23 mouse cellular contexts compared by ENCODE assay signal in genomic region chr1:40292231-40292630, GRCm38 (mm10). TPM values are rescaled to one million over a fixed set of nuclear protein-coding genes. Genes with fewer than 3 reads are reported as not detected.
DNase-seq lines count a peak whose midpoint lies in the region; ATAC-seq and TF ChIP-seq lines count a peak whose summit lies in the region.
"Had no signal": no experiment of that assay in that cellular context is flagged by ENCODE, and none has a peak within 500 bp of the region (broad histone marks: within the 10 kb centered on the region; RNA-seq: fewer than 3 reads in every experiment).

No protein-coding gene starts in this region.

- H3K4me1 ChIP-seq in lung, embryonic 14.5 days (ENCODE audit: insufficient read depth): no peaks in the 10 kb centered on the region
- H3K4me1 ChIP-seq in midbrain, embryonic 11.5 days (ENCODE audit: control insufficient read depth, insufficient read depth, low read length): no peaks in the 10 kb centered on the region
- no peaks in the 10 kb centered on the region for H3K4me1 ChIP-seq in midbrain, embryonic 14.5 days (ENCODE audit: control insufficient read depth, insufficient read depth, low read length)
- H3K4me1 ChIP-seq: embryonic facial prominence, embryonic 13.5 days; embryonic facial prominence, embryonic 15.5 days; forebrain, embryonic 10.5 days; forebrain, embryonic 12.5 days had no signal

- H3K27ac ChIP-seq in lung, embryonic 14.5 days (ENCODE audit: low read depth): no peak overlapping the region
- no peak overlapping the region for H3K27ac ChIP-seq in midbrain, embryonic 11.5 days (ENCODE audit: low read depth, low read length)
- H3K27ac ChIP-seq in midbrain, embryonic 14.5 days (replicated peaks; ENCODE audit: low read depth, low read length): no peak overlapping the region
- H3K27ac ChIP-seq: embryonic facial prominence, embryonic 13.5 days; embryonic facial prominence, embryonic 15.5 days; forebrain, embryonic 10.5 days; forebrain, embryonic 12.5 days had no signal

- no peak for ATAC-seq in lung, embryonic 14.5 days (ENCODE audit: insufficient read depth)
- no peak for ATAC-seq in midbrain, embryonic 11.5 days (ENCODE audit: low FRiP score)
- no peak for ATAC-seq in midbrain, embryonic 14.5 days (ENCODE audit: low FRiP score, low TSS enrichment)
- ATAC-seq: forebrain, embryonic 14.5 days; forebrain, embryonic 16.5 days had no signal

- 93% methylated on average over 2 of the region's 2 CpGs for WGBS in lung, embryonic 14.5 days
- WGBS in midbrain, embryonic 11.5 days: 91% methylated on average over 2 of the region's 2 CpGs
- 98% methylated on average over 2 of the region's 2 CpGs for WGBS in midbrain, embryonic 14.5 days

- H3K27me3 ChIP-seq in lung, embryonic 14.5 days (ENCODE audit: insufficient read depth, low read length): no peaks in the 10 kb centered on the region
- no peaks in the 10 kb centered on the region for H3K27me3 ChIP-seq in midbrain, embryonic 11.5 days (ENCODE audit: control insufficient read depth, insufficient read depth, low read length)
- H3K27me3 ChIP-seq in midbrain, embryonic 14.5 days (ENCODE audit: control insufficient read depth, insufficient read depth, low read length): no peaks in the 10 kb centered on the region
- H3K27me3 ChIP-seq: embryonic facial prominence, embryonic 13.5 days; embryonic facial prominence, embryonic 15.5 days; forebrain, embryonic 12.5 days had no signal

- peak; percentile 34 for DNase-seq in lung, embryonic 14.5 days
- DNase-seq in lung, postnatal 14 days: no peak
- peak; percentile 17 for DNase-seq in midbrain, embryonic 11.5 days (ENCODE audit: low spot score, missing footprints)
- DNase-seq in midbrain, embryonic 14.5 days: no peak
- no peak for DNase-seq in ovary, postnatal 36 days (ENCODE audit: low spot score)
- DNase-seq: adrenal gland, adult 2 months; adrenal gland, postnatal 10 days; adrenal gland, postnatal 25 days; cerebellum, adult 11 months; cerebellum, adult 18-20 months; cerebellum, adult 8-10 months; cerebellum, adult 9-11 months; cerebellum, postnatal 14 days; cerebellum, postnatal 36 days; embryo, embryonic 11 days had no signal

- H3K4me3 ChIP-seq in lung, embryonic 14.5 days (ENCODE audit: low read depth, low read length): no peak overlapping the region
- no peak overlapping the region for H3K4me3 ChIP-seq in midbrain, embryonic 11.5 days (ENCODE audit: low read depth, low read length)
- H3K4me3 ChIP-seq in midbrain, embryonic 14.5 days (replicated peaks; ENCODE audit: low read depth, low read length): no peak overlapping the region
- H3K4me3 ChIP-seq: embryonic facial prominence, embryonic 13.5 days; embryonic facial prominence, embryonic 15.5 days; erythroblast, embryonic 14.5 days; forebrain, embryonic 10.5 days; forebrain, embryonic 12.5 days had no signal

- no peak for TF ChIP-seq CTCF in lung, embryonic 14.5 days (IDR thresholded peaks at IDR 0.05; ENCODE audit: low read depth)

- H3K9ac ChIP-seq in lung, embryonic 14.5 days: no peak overlapping the region
- H3K9ac ChIP-seq in midbrain, embryonic 11.5 days (ENCODE audit: low read length): no peak overlapping the region
- H3K9ac ChIP-seq in midbrain, embryonic 14.5 days (replicated peaks; ENCODE audit: low read length): no peak overlapping the region
- H3K9ac ChIP-seq: embryonic facial prominence, embryonic 13.5 days; embryonic facial prominence, embryonic 15.5 days; forebrain, embryonic 12.5 days had no signal

- no peaks in the 10 kb centered on the region for H3K9me3 ChIP-seq in lung, embryonic 14.5 days (ENCODE audit: low read depth, low read length)
- H3K9me3 ChIP-seq in midbrain, embryonic 11.5 days (ENCODE audit: control insufficient read depth, low read length): no peaks in the 10 kb centered on the region
- no peaks in the 10 kb centered on the region for H3K9me3 ChIP-seq in midbrain, embryonic 14.5 days (ENCODE audit: control insufficient read depth, low read length)
- H3K9me3 ChIP-seq: embryonic facial prominence, embryonic 13.5 days; embryonic facial prominence, embryonic 15.5 days; forebrain, embryonic 10.5 days; forebrain, embryonic 12.5 days had no signal

- no peaks in the 10 kb centered on the region for H3K36me3 ChIP-seq in lung, embryonic 14.5 days (ENCODE audit: insufficient read depth)
- no peaks in the 10 kb centered on the region for H3K36me3 ChIP-seq in midbrain, embryonic 11.5 days (ENCODE audit: control insufficient read depth, insufficient read depth, low read length)
- H3K36me3 ChIP-seq in midbrain, embryonic 14.5 days (ENCODE audit: control insufficient read depth, insufficient read depth, low read length): no peaks in the 10 kb centered on the region
- H3K36me3 ChIP-seq: embryonic facial prominence, embryonic 13.5 days; embryonic facial prominence, embryonic 15.5 days; forebrain, embryonic 10.5 days; forebrain, embryonic 12.5 days had no signal

- H3K4me2 ChIP-seq in lung, embryonic 14.5 days: no peak overlapping the region
- H3K4me2 ChIP-seq in midbrain, embryonic 11.5 days: no peak overlapping the region
- no peak overlapping the region for H3K4me2 ChIP-seq in midbrain, embryonic 14.5 days (ENCODE audit: low read length)
- H3K4me2 ChIP-seq: embryonic facial prominence, embryonic 13.5 days; embryonic facial prominence, embryonic 15.5 days; forebrain, embryonic 12.5 days had no signal

RNA-seq across cellular contexts. Expression of gene Il1rl2, which starts 32.2 kb away (rescaled TPM):
- polyA plus RNA-seq in lung, embryonic 14.5 days (2014; fragmentation: Nextera tagmentation; extraction: Ambion mirVana): 7.7 and 7.9 TPM in 2 replicates
- 0.98 and 1.0 TPM in 2 replicates for polyA plus RNA-seq in midbrain, embryonic 11.5 days (2014; fragmentation: Nextera tagmentation; extraction: Ambion mirVana)
- polyA plus RNA-seq in midbrain, embryonic 14.5 days (2014; fragmentation: Nextera tagmentation; extraction: Ambion mirVana): 0.74 TPM in 2 replicates
- polyA plus RNA-seq: C2C12; erythroblast, embryonic 14.5 days had no signal

Comparison
In these comparisons a context has a peak if more than half of its experiments do, and no peak if none do; other contexts are left out.
1. DNase-seq: peak in lung, embryonic 14.5 days (single experiment) and midbrain, embryonic 11.5 days (single experiment); none in lung, postnatal 14 days (single experiment), midbrain, embryonic 14.5 days (single experiment) and ovary, postnatal 36 days (single experiment).